Mouse (Mus musculus) limb, embryonic 11.5 days (tissue): ENCODE measurements at regions not wholly inside any gene's neighbourhood (a gene's known extent, or its start where the extent isn't known, plus 50 kb on each side); places are given as distances from the start of the nearest gene placed in this dataset.

Experiments used
- ATAC-seq: fragments of 200-750 bp; cut with Nextera tagmentation; 2 replicates; pipeline ENCODE4 v1.8.0; 2017; ENCODE audit warnings: low read depth; ENCODE audit not compliant: insufficient number of reproducible peaks, low FRiP score, low TSS enrichment
- DNase-seq: peaks from one replicate; pipeline ENCODE4 v3.0.0-alpha.2; 2015; ENCODE audit warnings: low spot score
- H3K27ac ChIP-seq: fragments of 300-500 bp; sonication (generic); replicated peaks from 2 replicates; pipeline ENCODE4 v1.5.1; 2014; ENCODE audit warnings: low read depth, mild to moderate bottlenecking, low read length
- H3K27me3 ChIP-seq: fragments of 300-500 bp; sonication (generic); 2 replicates; pipeline ENCODE4 v1.6.1; 2014; ENCODE audit warnings: mild to moderate bottlenecking, low read length, mixed read lengths; ENCODE audit not compliant: control insufficient read depth, insufficient read depth
- H3K36me3 ChIP-seq: fragments of 300-500 bp; sonication (generic); 2 replicates; pipeline ENCODE4 v1.6.1; 2014; ENCODE audit warnings: mild to moderate bottlenecking, low read length, moderate library complexity, mixed read lengths; ENCODE audit not compliant: control insufficient read depth, insufficient read depth
- H3K4me1 ChIP-seq: fragments of 300-500 bp; sonication (generic); 2 replicates; pipeline ENCODE4 v1.6.1; 2014; ENCODE audit warnings: low read length, mixed read lengths; ENCODE audit not compliant: control insufficient read depth, insufficient read depth
- H3K4me2 ChIP-seq: fragments of 300-500 bp; sonication (generic); 2 replicates; pipeline ENCODE4 v1.6.1; 2014; ENCODE audit warnings: low read depth, mild to moderate bottlenecking, moderate library complexity; ENCODE audit not compliant: severe bottlenecking
- H3K4me3 ChIP-seq: fragments of 300-500 bp; sonication (generic); 2 replicates; pipeline ENCODE4 v1.5.1; 2014; ENCODE audit warnings: low read depth, low read length
- H3K9ac ChIP-seq: fragments of 300-500 bp; sonication (generic); 2 replicates; pipeline ENCODE4 v1.6.1; 2014; ENCODE audit warnings: mild to moderate bottlenecking, low read length
- H3K9me3 ChIP-seq: fragments of 300-500 bp; sonication (generic); 2 replicates; pipeline ENCODE4 v1.6.1; 2016; ENCODE audit warnings: low read length; ENCODE audit not compliant: control insufficient read depth
- WGBS: fragments of 180-500 bp; shearing (Covaris S2); extraction: QIAGEN DNeasy Blood & Tissue Kit; methylation state at CpG from one replicate; pipeline ENCODE4 v1.1.7; 2014; 5-methylcytosine and 5-hydroxymethylcytosine counted together

GRCm38 (mm10) chr3:17999789-18000485, 51.7 kb downstream of the Cypt12 start:
- Histone ChIP-seq H3K4me2 (no peak overlapping the region), H3K9ac (no peak overlapping the region), H3K9me3 (no peaks in the 10 kb centered on the region), H3K27ac (no peak overlapping the region), H3K27me3 (no peaks in the 10 kb centered on the region), H3K4me1 (no peaks in the 10 kb centered on the region), H3K4me3 (no peak overlapping the region), H3K36me3 (no peaks in the 10 kb centered on the region)
- WGBS = 72% methylated on average over 12 of the region's 12 CpGs
- DNase-seq (peak; percentile 19), ATAC-seq (no peak)
